Mouse (Mus musculus): ENCODE results near the gene Phf14. TPM values are rescaled to one million over a fixed set of nuclear protein-coding genes. Genes with fewer than 3 reads are reported as not detected.

Gene Phf14
- polyA plus RNA-seq, 1 experiment = 95.1 TPM

- WGBS = 82% methylated on average over 1 of the region's 1 CpGs
- no peak for TF ChIP-seq CTCF (IDR thresholded peaks at IDR 0.05; ENCODE audit: insufficient read depth, low read depth, low read length)
- TF ChIP-seq POLR2A (IDR thresholded peaks at IDR 0.05; ENCODE audit: insufficient read depth, low read depth, low read length) = no peak
- H3K4me1 ChIP-seq (ENCODE audit: control insufficient read depth, insufficient read depth, low read length) = no peaks in the 10 kb centered on the region
- no peak overlapping the region for H3K4me3 ChIP-seq (ENCODE audit: insufficient read depth, low read depth, low read length)
- H3K27ac ChIP-seq (ENCODE audit: insufficient read depth, low read depth, low read length) = no peak overlapping the region
Observed at GRCm38 (mm10) chr6:12095716-12096115, 188.1 kb downstream of the Phf14 start.

- WGBS = 60% methylated on average over 4 of the region's 4 CpGs
- H3K4me1 ChIP-seq (ENCODE audit: control insufficient read depth, insufficient read depth, low read length) = no peaks in the 10 kb centered on the region
- TF ChIP-seq POLR2A (IDR thresholded peaks at IDR 0.05; ENCODE audit: insufficient read depth, low read depth, low read length) = no peak
- no peak for TF ChIP-seq CTCF (IDR thresholded peaks at IDR 0.05; ENCODE audit: insufficient read depth, low read depth, low read length)
- no peak overlapping the region for H3K27ac ChIP-seq (ENCODE audit: insufficient read depth, low read depth, low read length)
- H3K4me3 ChIP-seq (ENCODE audit: insufficient read depth, low read depth, low read length) = no peak overlapping the region
Observed at GRCm38 (mm10) chr6:12097125-12097524, 189.5 kb downstream of the Phf14 start.

- 58% methylated on average over 4 of the region's 4 CpGs for WGBS
- Histone ChIP-seq H3K4me3 (ENCODE audit: insufficient read depth, low read depth, low read length) (no peak overlapping the region), H3K4me1 (ENCODE audit: control insufficient read depth, insufficient read depth, low read length) (no peaks in the 10 kb centered on the region), H3K27ac (ENCODE audit: insufficient read depth, low read depth, low read length) (no peak overlapping the region)
- TF ChIP-seq CTCF (IDR thresholded peaks at IDR 0.05; ENCODE audit: insufficient read depth, low read depth, low read length) (no peak), POLR2A (IDR thresholded peaks at IDR 0.05; ENCODE audit: insufficient read depth, low read depth, low read length) (no peak)
Observed at GRCm38 (mm10) chr6:12105144-12105543, 197.5 kb downstream of the Phf14 start.

- Histone ChIP-seq H3K27ac (ENCODE audit: insufficient read depth, low read depth, low read length) (no peak overlapping the region), H3K4me1 (ENCODE audit: control insufficient read depth, insufficient read depth, low read length) (no peaks in the 10 kb centered on the region), H3K4me3 (ENCODE audit: insufficient read depth, low read depth, low read length) (no peak overlapping the region)
- 81% methylated on average over 10 of the region's 10 CpGs for WGBS
- TF ChIP-seq POLR2A (IDR thresholded peaks at IDR 0.05; ENCODE audit: insufficient read depth, low read depth, low read length) (no peak), CTCF (IDR thresholded peaks at IDR 0.05; ENCODE audit: insufficient read depth, low read depth, low read length) (no peak)
Observed at GRCm38 (mm10) chr6:12107326-12107725, 199.7 kb downstream of the Phf14 start.

- TF ChIP-seq CTCF (IDR thresholded peaks at IDR 0.05; ENCODE audit: insufficient read depth, low read depth, low read length) = no peak
- TF ChIP-seq POLR2A (IDR thresholded peaks at IDR 0.05; ENCODE audit: insufficient read depth, low read depth, low read length) = no peak
- Histone ChIP-seq H3K4me3 (ENCODE audit: insufficient read depth, low read depth, low read length) (no peak overlapping the region), H3K4me1 (ENCODE audit: control insufficient read depth, insufficient read depth, low read length) (no peaks in the 10 kb centered on the region), H3K27ac (ENCODE audit: insufficient read depth, low read depth, low read length) (no peak overlapping the region)
- WGBS = 42% methylated on average over 8 of the region's 8 CpGs
Observed at GRCm38 (mm10) chr6:12107786-12108185, 200.2 kb downstream of the Phf14 start.

- H3K27ac ChIP-seq (ENCODE audit: insufficient read depth, low read depth, low read length) = no peak overlapping the region
- no peak overlapping the region for H3K4me3 ChIP-seq (ENCODE audit: insufficient read depth, low read depth, low read length)
- 52% methylated on average over 11 of the region's 11 CpGs for WGBS
- no peak for TF ChIP-seq POLR2A (IDR thresholded peaks at IDR 0.05; ENCODE audit: insufficient read depth, low read depth, low read length)
- no peak for TF ChIP-seq CTCF (IDR thresholded peaks at IDR 0.05; ENCODE audit: insufficient read depth, low read depth, low read length)
- H3K4me1 ChIP-seq (ENCODE audit: control insufficient read depth, insufficient read depth, low read length) = no peaks in the 10 kb centered on the region
Observed at GRCm38 (mm10) chr6:12116926-12117818, 209.6 kb downstream of the Phf14 start.

- no peaks in the 10 kb centered on the region for H3K4me1 ChIP-seq (ENCODE audit: control insufficient read depth, insufficient read depth, low read length)
- WGBS = 33% methylated on average over 9 of the region's 9 CpGs
- no peak overlapping the region for H3K4me3 ChIP-seq (ENCODE audit: insufficient read depth, low read depth, low read length)
- H3K27ac ChIP-seq (ENCODE audit: insufficient read depth, low read depth, low read length) = no peak overlapping the region
- TF ChIP-seq CTCF (IDR thresholded peaks at IDR 0.05; ENCODE audit: insufficient read depth, low read depth, low read length) = no peak
- TF ChIP-seq POLR2A (IDR thresholded peaks at IDR 0.05; ENCODE audit: insufficient read depth, low read depth, low read length) = no peak
Observed at GRCm38 (mm10) chr6:12117819-12118570, 210.4 kb downstream of the Phf14 start.

- TF ChIP-seq CTCF (IDR thresholded peaks at IDR 0.05; ENCODE audit: insufficient read depth, low read depth, low read length) = no peak
- TF ChIP-seq POLR2A (IDR thresholded peaks at IDR 0.05; ENCODE audit: insufficient read depth, low read depth, low read length) = no peak
- H3K4me3 ChIP-seq (ENCODE audit: insufficient read depth, low read depth, low read length) = no peak overlapping the region
- H3K4me1 ChIP-seq (ENCODE audit: control insufficient read depth, insufficient read depth, low read length) = no peaks in the 10 kb centered on the region
- H3K27ac ChIP-seq (ENCODE audit: insufficient read depth, low read depth, low read length) = no peak overlapping the region
Observed at GRCm38 (mm10) chr6:12122759-12123158, 215.2 kb downstream of the Phf14 start.
